Mouse (Mus musculus) urinary bladder, postnatal 25 days (tissue): ENCODE results near the gene Fkbpl.
A peak's percentile ranks its signal among the peaks of the same experiment; 100 is the strongest.

Source experiments
- DNase-seq: peaks from one replicate; pipeline ENCODE4 v3.0.0; 2022; ENCODE audit warnings: low spot score

Gene Fkbpl

DNA sequence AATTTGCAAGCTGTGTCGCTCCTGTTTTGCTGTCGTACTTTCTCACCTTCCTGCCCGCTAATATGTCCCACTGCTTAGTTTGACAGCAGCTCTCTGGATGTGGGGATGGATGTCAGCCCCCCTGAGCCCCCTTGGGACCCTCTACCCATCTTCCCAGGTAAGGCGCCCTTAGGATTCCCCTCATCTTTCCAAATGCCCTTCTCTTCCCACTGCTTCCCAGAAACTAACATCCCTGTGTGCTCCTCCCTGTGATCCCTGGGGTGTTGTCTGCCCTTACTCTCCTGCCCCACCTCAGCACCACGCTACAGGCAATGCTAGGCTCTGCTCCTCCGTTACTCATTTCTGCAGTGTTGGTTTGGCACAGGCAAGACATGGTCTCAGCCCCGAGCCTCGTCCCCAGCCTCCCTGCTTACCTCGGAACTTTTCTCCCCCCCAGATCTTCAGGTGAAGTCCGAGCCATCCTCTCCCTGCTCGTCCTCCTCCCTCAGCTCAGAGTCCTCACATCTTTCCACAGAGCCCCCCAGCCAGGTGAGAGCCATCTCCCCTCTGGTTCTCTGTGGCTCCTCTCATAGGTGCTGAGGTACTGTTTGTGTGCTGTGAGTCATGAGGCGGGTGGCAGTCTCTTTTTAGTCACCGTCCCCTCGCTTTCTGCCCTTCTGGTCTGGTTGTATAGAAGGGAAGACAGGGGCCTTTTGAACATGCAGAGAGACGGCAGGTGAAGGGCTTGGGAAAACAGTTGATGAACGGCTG lies 3.8 kb downstream of the Fkbpl start:
- no peak for DNase-seq

DNA sequence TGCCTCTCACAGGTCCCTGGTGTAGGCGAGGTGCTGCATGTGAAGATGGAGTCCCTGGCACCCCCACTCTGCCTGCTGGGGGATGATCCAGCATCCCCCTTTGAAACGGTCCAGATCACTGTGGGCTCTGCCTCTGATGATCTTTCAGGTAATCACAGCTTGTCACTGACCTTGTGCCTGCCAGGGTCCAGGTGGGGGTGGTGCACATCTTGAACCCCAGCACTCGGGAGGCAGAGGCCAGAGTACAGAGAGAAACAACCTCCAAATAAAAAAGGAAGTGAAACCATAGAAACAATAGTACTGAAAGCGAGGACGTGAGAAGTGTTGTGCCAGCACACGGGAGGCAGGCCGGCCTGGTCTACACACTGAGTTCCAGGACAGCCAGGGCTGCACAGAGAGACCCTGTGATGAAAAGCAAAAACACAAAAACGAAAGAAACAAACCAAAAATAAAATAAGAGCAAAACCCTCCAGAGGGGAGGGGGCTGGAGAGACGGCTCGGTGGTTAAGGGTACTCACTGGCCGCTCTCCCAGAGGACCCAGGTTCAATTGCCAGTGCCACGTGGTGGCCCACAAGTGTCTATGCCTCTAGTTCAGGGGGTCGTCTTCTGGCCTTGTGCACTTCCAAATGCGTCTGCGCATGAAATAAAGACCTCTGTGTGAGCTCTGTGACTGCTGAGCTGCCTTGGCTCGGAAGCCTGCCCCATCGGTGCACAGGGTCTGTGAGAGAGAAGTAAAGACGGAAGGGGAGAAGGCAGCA lies 4.7 kb downstream of the Fkbpl start:
- no peak for DNase-seq

DNA sequence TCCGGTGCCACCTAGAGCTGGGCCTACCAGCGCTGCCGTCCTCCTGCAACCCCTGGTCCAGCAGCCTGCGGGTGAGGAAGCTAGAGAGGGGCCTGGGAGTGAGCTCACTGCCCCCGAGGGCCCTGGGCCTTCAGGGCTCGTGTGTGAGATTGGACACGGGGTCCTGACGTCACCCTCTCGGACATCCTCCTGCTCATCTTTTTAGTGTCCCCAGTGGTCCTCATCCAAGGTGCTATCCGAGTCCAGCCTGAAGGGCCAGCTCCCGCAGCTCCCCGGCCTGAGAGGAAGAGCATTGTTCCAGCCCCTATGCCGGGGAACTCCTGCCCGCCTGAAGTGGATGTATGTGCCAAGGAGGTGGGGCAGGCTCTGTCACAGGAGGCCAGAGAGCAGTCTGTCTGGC lies 6.2 kb downstream of the Fkbpl start:
- no peak for DNase-seq

DNA sequence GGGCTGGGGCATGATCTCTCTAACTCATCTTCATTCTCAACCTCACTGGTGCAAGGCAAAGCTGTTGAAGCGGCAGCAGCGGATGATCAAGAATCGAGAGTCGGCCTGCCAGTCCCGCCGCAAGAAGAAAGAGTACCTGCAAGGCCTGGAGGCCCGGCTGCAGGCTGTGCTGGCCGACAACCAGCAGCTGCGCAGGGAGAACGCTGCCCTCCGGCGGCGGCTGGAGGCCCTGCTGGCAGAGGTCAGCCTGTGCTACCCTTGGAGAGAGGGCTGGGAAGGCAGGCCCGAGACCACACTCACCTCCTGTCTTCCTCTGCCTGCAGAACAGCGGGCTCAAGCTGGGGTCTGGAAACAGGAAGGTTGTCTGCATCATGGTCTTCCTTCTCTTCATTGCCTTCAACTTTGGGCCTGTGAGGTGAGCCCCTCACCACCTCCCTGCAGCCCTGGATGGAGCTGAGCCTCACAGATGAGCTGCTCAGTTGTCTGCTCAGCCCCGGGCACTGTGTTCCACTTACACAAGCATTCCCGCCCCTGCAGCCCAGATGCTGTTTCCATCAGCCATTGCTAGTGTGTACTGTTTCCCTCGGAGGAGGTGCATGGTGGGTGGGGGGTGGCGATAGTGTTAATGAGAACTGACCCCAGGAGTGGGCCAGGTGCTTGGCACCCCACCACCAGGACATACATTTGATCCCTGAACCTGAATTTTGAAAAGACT lies 7.1 kb downstream of the Fkbpl start:
- DNase-seq: no peak

DNA sequence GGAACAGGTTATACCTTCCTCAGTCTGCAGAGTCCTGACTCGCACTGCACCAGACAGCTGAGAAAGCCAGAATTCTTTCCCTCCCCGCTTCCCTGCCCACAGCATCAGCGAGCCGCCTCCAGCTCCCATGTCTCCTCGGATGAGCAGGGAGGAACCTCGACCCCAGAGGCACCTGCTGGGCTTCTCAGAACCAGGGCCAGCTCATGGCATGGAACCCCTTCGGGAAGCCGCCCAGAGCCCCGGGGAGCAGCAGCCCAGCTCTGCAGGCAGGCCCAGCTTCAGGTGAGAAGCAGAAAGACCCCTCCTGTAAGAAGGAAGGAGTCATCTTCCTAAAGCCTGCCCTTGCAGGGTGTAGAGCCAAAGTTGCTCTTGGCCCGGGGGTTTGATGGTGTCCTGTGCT lies 8.0 kb downstream of the Fkbpl start:
- DNase-seq: no peak

DNA sequence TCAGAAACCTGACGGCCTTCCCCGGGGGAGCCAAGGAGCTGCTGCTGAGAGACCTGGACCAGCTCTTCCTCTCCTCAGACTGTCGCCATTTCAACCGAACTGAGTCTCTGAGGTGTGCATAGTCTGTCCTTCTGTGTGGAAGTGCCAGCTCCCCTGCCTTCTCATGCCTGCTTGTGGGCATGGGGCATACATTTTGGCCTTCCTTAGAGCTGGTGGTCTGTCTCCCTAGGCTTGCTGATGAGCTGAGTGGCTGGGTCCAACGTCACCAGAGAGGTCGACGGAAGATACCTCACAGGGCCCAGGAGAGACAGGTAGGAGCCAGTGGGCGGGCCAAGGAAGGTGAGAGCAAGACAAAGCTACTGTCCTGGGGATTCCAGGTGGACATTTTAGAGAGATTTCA lies 8.4 kb downstream of the Fkbpl start:
- DNase-seq: no peak

DNA sequence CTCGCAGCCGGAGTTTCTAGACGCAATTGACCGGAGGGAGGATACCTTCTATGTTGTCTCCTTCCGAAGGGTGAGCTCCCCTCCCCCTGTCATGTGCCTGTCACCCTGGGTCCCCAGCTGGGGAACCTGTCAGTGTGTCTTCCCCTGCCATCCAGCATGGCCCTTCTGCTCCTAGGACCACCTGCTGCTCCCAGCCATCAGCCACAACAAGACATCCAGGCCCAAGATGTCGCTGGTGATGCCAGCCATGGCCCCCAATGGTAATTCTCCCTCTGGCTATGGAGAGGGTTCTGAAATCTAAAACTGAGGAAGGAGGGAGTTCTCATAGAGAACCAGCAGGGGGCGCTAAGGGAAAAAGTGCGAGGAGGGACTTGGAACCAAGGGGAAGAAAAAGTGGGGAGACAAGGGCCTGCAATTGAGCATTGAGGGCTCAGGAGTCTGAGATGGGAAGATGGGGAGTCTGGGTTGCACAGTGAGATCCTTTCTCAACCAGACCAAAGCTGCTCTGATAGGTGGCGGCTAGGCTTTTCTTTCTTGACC lies 9.3 kb downstream of the Fkbpl start:
- peak; percentile 74 for DNase-seq

DNA sequence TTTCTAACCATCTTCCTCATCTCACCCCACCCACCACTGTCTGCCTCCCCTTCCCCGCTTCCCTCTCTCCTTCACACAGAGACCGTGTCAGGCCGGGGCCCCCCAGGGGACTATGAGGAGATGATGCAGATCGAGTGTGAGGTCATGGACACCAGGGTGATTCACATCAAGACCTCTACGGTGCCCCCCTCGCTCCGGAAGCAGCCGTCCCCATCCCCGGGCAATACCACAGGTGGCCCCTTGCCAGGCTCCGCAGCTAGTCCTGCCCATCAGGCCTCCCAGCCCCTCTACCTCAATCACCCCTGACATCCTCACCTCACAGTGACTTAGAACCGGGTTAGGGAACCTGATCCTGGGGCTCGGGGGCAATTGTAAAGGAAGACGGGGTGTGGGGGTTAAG lies 9.8 kb downstream of the Fkbpl start:
- DNase-seq: no peak

DNA sequence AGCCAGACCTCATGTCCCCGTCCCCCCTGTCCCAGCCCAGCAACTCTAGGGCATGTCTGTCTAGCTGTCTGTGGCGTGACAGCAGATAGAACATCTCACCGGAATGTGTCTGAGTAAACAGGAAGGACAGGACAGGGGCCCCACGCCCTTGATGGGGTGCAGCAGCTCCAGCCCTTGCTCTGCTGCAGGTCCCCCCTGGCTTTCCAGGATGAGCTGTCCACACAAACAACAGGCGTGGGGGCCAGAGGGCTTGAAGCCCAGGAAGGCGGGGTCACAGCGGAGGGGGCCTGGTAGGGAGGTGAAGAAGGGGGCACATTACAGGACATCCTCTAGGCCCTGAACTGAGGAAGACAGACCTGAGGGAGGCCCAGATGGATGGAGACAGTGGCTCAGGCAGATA lies 10.6 kb downstream of the Fkbpl start:
- peak; percentile 43 for DNase-seq

DNA sequence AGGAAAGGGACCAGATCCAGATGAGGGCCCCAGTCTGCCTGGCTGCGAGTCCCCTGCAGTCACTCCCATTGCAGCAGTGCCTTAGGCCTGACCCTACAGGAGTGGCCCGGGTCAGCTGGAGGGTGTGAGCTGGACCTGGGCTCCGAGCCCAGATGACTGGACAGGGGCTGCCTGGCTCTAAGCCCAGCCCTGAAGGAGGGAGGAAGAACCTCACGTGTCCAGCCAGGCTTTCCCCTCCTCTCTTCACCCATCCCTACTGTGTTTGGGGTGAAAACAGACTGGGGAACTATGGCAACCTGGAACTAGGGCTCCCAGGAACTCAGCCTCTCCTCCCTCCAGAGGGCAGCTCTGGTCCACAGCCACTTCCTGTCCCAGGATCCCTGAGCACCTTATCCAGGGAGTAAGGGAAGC lies 11.0 kb downstream of the Fkbpl start:
- peak; percentile 75 for DNase-seq

DNA sequence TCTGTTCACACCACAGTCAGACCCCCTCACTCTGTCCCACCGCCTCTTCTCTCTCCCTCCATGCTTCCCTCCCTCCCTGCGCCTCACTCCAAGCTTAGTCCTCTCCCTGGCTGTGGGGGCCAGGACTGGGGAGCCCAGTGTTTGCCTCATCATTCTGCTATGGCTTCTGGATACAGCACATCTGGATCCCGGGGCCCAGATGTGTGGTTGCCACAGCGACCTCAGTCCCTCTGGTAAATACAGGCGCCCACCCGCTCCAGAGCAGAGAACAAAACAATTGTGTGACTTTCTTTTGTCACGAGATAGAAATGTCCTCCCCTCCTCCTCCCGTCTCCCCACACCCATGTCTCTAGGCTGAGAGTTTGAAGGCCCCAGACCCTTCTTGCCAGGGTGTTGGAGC lies 12.1 kb downstream of the Fkbpl start:
- no peak for DNase-seq

DNA sequence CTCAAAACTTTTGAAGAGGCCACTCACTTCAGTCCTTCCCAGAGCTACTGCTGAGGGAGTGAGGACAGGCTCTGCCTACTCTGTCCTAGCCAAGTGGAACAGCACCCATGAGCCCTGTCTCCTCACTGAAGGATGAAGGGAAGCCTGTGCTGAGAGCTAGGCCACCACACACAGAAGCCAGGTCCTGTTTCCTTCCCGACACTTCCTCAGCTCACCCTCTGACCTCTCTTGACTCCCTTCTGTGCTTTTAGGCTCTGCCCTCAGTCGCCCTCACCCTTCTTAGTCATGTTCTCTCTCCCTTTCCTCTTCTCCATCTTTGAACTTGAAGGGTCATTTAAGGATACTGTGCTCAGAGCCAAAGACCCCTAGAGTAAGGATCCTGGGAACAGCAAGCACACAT lies 12.7 kb downstream of the Fkbpl start:
- DNase-seq: no peak

DNA sequence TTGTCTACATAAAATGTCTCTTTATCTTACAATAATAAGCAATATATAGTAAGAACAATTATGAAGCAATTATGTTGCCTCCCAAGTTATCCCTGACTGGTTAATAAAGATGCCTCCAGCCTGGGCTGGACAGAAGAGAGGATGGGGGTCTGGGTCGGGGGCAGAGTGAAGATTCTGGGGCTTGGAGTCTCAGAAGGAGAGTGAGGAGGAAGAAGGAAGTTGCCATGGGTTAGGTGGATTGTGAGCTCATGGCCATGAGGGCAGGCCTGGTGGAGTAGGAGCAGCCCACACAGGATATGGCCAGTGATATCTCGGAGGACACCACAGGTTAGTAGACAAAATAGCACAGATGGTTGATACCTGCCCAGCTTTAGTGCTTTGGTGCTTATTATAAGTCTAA lies 13.6 kb downstream of the Fkbpl start:
- no peak for DNase-seq

DNA sequence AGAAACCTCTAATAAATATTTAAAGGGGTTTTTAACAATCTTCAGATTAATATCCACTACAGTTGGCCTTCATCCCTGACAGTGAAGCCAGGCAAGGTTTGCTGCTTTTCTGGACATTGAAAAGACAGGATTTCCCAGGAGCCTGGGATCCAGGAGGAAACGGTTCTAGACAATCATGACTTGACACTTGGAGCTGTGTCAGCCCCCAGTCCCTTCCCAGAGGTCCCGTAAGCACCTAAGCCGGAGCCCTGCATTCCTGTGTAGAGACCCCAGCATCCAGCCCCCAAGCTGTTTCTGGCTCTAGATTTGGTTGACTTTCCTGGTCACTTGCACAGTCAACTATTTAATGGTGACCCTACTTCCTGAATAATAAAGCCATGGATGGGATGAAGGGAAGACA lies 14.0 kb downstream of the Fkbpl start:
- no peak for DNase-seq

DNA sequence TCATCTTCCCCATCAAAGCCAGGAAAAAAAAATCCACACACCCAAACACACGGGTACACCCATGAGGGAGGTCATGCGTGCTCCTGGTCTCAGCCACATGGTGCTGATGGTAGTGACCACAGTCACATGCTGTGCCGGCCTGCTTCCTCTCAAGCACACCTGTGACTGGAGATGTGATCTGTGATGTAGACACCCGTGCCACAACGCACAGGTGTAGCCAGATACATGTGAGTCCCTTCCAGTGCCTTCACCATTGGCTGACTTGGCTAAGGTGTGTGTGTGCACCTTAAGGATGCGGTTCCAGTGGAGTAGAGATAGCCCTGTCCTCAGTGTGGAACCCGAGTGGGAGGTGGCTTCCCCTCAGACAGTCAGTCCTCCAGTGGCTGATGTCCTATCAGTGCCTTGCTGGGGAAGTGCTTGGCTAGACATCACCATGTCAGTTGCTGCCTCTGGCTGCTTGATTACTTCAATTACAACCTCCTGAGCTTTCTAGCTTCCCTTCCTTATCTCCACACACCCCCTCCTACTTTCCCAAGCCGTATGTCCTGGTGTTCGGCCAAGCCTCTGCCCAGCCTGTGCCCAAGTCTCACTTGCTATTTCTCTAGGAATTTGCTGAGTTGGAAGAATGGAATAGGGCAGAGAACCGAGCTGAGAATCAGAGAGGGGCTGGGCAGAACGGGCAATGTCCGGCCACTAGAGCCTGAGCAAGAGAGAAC lies 14.8 kb downstream of the Fkbpl start:
- no peak for DNase-seq

DNA sequence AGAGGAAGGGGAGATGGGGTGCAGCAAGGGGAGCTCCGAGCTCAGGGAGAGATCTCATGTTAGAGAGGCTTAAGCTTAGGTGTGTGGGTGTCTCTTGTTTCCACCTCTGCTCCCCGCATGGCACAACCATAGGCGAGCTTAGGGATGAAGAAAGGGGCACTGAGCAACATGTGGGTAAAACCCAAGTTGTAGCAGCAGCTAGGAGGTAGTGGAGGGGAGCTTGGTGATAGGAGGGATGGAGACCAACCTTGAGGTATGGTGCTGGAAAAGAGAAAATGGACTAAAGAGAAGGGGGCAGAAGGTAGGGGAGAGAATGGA lies 15.3 kb downstream of the Fkbpl start:
- no peak for DNase-seq

DNA sequence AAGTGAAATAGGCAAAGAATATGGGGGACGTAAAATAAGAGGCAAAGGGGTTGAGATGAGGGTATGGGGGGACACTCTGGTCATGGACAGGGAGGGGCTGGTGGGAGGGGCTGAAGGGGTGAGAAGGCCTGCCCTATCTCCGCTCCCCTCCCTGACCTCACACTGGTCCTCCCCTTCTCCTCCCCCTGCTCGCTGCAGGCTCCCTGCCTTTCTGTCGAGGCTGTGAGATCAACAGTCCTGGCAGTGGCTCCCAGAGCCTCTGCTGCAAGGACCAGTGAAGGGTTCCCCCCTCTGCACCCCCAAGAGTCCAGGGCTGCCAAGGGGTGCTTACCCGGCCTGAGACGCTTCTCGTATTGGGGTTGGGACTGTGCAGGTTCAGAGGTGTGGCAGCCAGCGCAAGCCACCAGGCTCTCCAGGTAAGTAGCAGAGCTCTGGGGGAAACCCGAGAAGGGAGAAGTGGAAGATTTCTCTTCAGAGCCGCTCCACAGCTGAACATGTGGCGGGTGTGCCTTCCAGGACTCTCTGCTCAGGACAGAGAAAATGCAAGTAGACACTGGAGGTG lies 15.8 kb downstream of the Fkbpl start:
- DNase-seq: no peak

DNA sequence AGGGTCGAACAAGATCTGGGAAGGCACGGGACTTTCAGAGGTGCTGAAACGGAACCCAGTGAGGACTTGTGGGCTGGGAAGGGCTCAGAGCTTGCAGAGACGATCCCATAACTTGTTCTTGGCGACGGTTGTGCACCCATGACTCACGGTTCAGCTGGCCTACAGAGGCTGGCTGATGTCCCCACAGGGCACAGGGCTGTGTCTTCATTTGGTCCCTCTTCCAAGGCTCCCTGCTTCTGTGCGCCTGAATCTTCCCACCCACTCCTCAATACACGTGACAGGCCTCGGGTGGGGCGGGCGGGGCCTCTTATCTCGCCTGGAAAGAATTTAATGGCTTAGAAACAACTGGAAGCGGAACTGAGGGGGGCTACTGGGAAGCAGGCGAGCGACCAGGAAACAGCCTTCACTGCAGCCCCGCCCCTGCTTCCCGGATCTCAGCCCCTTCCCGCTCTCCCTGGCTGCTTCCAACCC lies 16.6 kb downstream of the Fkbpl start:
- no peak for DNase-seq

DNA sequence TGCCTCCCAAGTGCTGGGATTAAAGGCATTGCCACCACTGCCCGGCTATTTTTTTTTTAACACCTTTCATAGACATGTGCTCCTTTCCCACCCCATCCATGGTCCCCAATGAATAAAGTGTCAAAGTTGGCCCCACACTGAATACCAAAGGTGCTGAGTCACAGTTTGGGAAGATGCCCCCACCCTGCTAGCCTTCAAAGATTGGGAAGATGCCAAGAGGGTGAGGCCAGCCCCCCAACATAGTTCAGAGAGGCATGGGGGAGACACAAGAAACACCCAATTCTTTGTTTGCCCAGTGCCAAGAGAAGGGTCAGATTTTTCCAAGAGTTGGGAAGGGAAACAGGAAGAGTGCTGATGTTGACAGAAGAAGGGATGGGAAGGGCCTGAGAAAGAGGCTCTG lies 17.9 kb downstream of the Fkbpl start:
- no peak for DNase-seq

DNA sequence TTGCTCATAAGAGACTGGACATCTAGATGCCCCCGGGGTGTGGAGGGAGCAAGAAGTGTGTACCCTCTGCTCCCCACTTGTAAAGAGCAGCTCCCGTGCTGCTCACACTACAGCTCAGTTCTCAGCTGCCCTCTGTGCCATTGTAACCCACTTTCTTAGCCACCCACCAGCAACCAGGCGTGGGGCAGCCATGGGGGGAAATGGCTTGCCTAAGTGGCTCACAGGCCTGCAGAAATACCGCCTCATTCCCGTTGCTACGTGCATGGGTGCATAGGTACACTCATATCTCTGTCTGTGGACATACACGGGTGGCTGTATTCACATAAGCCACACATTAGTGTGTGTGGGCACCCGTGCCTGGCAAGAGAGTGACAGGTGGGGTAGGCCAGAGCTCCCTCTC lies 18.4 kb downstream of the Fkbpl start:
- no peak for DNase-seq

DNA sequence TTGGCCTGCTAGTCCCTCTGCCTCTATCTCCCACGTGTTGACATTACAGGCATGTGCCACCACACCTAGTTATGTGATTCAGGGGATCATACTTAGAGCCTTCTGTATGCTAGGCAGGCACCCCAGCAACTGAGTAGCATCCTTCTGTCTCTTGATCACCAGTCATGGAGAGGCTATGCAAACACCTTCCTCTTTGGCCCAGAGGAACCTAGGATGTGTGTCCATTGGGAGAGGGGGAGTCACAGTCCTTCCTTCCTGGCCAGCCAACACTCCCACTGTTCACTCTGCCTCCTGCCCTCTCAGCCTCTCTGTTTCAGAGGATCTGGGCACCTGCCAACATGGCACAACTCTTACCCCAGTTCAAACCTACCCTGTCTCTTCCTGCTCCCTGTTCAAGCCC lies 19.0 kb downstream of the Fkbpl start:
- DNase-seq: no peak

DNA sequence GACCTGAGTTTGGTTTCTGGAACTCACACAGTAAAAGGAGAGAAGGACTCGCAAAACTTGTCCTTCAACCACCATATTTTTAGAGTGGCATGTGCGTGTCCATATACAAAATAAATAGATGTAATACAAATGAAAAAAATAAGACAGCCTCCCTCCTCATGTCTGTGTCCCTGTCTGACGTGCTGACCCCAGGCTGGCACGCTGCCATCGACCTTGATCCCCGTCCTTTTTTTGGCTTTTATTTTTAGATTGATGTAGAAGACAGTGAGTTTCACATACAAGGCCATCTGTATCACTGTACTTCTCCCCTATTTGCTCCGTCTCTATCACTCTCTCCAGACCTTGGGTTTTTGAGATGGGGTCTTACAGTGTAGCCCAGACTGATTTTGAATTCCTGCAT lies 19.9 kb downstream of the Fkbpl start:
- DNase-seq: no peak
